Mouse (Mus musculus) gastrocnemius, adult 2 months (tissue): Measurements from ENCODE around the gene Kalrn. TPM values are rescaled to one million over a fixed set of nuclear protein-coding genes. Genes with fewer than 3 reads are reported as not detected.
A peak's percentile ranks its signal among the peaks of the same experiment; 100 is the strongest.

Experiments used
- DNase-seq: peaks from one replicate; pipeline ENCODE4 v3.0.0; 2022
- H3K27ac ChIP-seq: fragments of 200-600 bp; 2 replicates; pipeline ENCODE4 v1.8.1; 2022; ENCODE audit warnings: mild to moderate bottlenecking
- H3K4me3 ChIP-seq: fragments of 200-600 bp; 2 replicates; pipeline ENCODE4 v1.8.1; 2022; ENCODE audit warnings: mild to moderate bottlenecking, moderate library complexity
- CTCF ChIP-seq: fragments of 200-600 bp; IDR thresholded peaks from 2 replicates; pipeline ENCODE4 v1.8.1; 2022; ENCODE audit warnings: antibody characterized with exemption, mild to moderate bottlenecking, moderate library complexity
- intact Hi-C: fragments of 180-260 bp; cut with DNase I; formaldehyde crosslinking; loops from one replicate; pipeline ENCODE4 v1.15.1; 2025
- total RNA-seq, 2 experiments: library from RNA; stranded (reverse); gene quantifications; 2 replicates each; pipeline ENCODE4 v1.2.3; 2021

Kalrn gene
- total RNA-seq, 2 experiments from 2014 or later, result 21.8 to 28.3 TPM

GRCm38 (mm10) chr16:34395221-34395811 lies 178.0 kb downstream of the Kalrn start:
- Histone ChIP-seq H3K4me3 (no peak overlapping the region), H3K27ac (peak overlapping the region; percentile 28; the same call in 1 of the 2 replicates)
- intact Hi-C loops, result no loop called here
- DNase-seq, result peak; percentile 32
- TF ChIP-seq CTCF, result no peak

GRCm38 (mm10) chr16:34389520-34390271 lies 183.6 kb downstream of the Kalrn start:
- Histone ChIP-seq H3K27ac (no peak overlapping the region), H3K4me3 (no peak overlapping the region)
- TF ChIP-seq CTCF, result no peak
- intact Hi-C loops, result no loop called here
- no peak for DNase-seq

DNA sequence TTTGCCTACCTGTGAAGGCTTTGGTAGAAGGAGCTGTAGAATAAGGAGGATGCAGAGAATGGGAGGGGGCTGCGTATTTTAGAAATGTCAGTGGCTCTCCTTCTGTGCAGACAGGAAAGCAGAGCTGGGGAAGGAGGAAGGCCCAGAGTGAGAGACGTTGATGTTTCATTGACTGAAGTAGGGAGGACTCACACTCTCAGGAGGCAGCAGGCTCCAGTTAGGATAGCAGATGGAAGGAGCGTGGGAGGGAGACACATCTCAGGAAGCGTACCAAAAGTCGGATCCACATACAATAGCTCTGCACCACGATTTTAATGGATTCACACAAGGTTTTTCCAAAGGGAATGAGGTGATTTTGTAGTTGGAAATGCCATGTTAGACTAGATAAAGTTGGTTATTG lies 184.5 kb downstream of the Kalrn start:
- intact Hi-C loops, result no loop called here
- no peak for TF ChIP-seq CTCF
- Histone ChIP-seq H3K27ac (no peak overlapping the region), H3K4me3 (no peak overlapping the region)
- DNase-seq, result no peak

GRCm38 (mm10) chr16:34385065-34385464 lies 188.3 kb downstream of the Kalrn start:
- no peak for DNase-seq
- intact Hi-C loops, result no loop called here
- Histone ChIP-seq H3K4me3 (no peak overlapping the region), H3K27ac (no peak overlapping the region)
- TF ChIP-seq CTCF, result 0 out of 2 replicates have a peak, but pooled peaks have one; percentile 3

DNA sequence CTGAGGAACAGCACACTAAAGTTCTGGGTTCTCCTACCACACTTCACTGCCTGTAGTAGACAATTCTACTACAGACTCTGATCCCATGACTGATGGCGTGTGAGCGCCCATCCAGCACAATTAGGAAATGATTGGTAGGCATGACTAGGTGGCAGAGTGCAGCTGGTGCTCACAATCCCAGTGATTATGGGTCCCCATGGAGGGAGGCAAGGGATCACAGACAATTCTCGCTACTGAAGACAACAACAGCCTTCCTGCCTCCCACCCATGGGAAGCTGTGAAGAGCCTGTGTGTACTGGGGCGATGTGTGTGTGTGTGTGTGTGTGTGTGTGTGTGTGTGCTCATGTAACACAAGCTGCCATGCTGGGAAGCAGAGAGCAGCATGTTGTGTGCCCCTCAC lies 190.3 kb downstream of the Kalrn start:
- intact Hi-C loops, result no loop called here
- Histone ChIP-seq H3K27ac (no peak overlapping the region), H3K4me3 (no peak overlapping the region)
- TF ChIP-seq CTCF, result no peak
- DNase-seq, result no peak

DNA sequence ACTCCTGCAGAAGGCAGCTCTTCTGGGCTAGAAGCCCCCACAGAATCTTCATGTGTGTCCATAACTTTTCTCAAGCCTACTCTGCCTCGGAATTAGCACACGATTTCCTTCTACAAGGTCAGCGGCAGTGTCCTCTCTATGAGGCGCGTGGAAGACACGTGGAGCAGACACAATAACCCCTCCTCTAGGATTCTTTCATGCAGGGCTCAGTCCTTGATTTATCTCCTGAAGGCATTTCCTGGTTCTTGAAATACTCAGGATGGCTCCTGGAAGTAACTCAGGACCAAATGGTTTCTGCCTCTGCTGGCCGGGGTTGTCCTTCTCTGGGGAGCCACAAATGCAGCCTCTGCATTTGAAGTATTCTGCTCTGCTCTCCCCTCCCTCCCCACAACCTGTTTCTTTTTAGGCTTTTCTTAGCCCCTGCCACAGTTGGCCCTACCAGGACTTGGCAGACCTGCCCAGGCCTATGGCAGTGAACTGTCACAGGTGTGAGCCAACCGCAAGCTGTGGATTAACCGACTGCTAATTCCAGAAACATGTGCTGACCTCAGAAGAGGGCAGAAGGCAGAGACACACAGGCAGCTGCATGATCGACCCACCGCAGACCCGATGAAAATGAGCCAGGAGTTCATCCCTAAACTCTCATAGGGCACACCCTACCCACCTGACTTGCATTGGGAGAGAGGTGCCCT lies 197.0 kb downstream of the Kalrn start:
- peak overlapping the region; percentile 56 for H3K27ac ChIP-seq
- DNase-seq, result no peak
- no peak for TF ChIP-seq CTCF
- intact Hi-C loops, result no loop called here
- no peak overlapping the region for H3K4me3 ChIP-seq

- TF ChIP-seq CTCF, result peak; percentile 22; the same call in 1 of the 2 replicates
- no peak overlapping the region for H3K4me3 ChIP-seq
- H3K27ac ChIP-seq, result no peak overlapping the region
- intact Hi-C loops, result loop anchor here (5.0 kb wide), 1 partner anchor 119 kb away; no protein-coding TSS in a partner anchor
- no peak for DNase-seq
Observed at GRCm38 (mm10) chr16:34373519-34373918, 199.8 kb downstream of the Kalrn start.

DNA sequence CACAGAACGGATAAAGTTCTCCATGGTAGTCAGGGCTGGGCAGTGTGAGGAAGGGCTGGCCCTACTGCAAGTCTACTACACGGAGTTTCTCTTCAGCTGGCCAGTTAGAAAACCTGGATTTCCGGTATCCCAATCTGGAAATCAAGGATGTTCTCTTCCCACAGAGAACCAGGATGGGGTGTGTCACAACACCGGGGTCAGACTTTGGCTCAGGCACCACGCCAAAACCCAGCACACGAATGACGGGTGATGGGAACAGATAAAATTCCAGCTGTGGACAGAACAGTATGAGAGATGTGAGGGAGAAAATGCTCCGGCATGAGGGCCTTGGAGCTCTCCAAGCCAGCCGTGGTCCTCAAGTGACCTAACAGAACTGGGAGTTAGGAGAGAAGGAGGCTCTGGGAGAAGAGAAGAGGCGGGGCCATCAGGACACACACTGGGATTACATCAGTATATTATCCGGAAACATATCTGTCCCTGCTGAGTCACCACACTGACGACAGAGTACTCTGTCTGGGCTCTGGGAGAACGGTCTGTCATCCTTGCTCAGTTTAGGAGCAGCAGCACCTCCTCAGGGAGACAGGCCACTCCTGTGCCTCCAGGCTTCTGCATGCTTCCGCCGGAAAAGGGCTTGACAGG lies 201.1 kb downstream of the Kalrn start:
- intact Hi-C loops, result loop anchor here (5.0 kb wide), 1 partner anchor 120 kb away; no protein-coding TSS in a partner anchor
- Histone ChIP-seq H3K27ac (peak overlapping the region; percentile 64), H3K4me3 (peak overlapping the region; percentile 40)
- TF ChIP-seq CTCF, result no peak
- peak; percentile 59 for DNase-seq

- intact Hi-C loops, result no loop called here
- H3K4me3 ChIP-seq, result no peak overlapping the region
- no peak for DNase-seq
- peak overlapping the region; percentile 63 for H3K27ac ChIP-seq
- no peak for TF ChIP-seq CTCF
Observed at GRCm38 (mm10) chr16:34359206-34359605, 214.1 kb downstream of the Kalrn start.

DNA sequence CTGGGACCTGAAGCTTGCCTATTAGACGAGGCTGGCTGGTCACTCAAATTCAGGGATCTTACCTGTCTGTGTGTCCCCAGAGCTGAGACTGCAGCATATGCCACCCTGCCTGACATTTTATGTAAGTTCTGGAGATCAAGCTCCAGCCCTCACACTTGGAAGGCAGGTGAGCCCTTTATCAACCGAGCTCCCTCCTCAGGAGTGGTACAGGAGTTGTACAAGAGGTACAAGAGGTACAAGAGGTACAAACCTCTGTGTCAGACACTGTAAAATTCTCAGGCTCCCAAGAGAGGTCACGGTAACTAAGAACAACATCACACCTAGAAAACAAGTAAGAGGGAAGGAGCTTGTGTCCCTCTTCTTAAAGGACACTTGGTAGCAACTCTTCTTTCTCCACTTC lies 217.8 kb downstream of the Kalrn start:
- intact Hi-C loops, result no loop called here
- TF ChIP-seq CTCF, result no peak
- H3K27ac ChIP-seq, result no peak overlapping the region
- DNase-seq, result no peak
- no peak overlapping the region for H3K4me3 ChIP-seq

DNA sequence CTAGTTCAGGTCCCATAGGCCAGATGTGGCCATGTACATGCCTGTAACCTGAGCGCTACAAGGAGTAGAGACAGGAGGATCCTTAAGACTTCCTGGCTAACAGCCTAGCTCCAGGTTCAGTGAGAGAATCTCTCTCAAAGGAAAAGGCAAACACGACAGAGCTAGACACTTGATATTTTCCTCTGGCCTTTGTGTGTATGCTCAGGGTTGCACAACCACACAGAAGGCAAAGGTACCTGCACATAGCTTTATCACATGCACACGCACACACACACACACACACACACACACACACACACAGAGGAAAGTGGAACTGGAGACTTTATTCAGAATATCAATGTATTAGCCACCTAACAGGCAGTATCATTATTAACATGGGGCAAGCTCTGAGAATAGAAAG lies 219.3 kb downstream of the Kalrn start:
- no peak for DNase-seq
- H3K4me3 ChIP-seq, result no peak overlapping the region
- H3K27ac ChIP-seq, result 0 out of 2 replicates have a peak overlapping the region, but pooled peaks have one; percentile 31
- TF ChIP-seq CTCF, result no peak
- intact Hi-C loops, result no loop called here

GRCm38 (mm10) chr16:34352747-34353146 lies 220.6 kb downstream of the Kalrn start:
- no peak for TF ChIP-seq CTCF
- peak overlapping the region; percentile 82 for H3K27ac ChIP-seq
- intact Hi-C loops, result no loop called here
- DNase-seq, result peak; percentile 60
- no peak overlapping the region for H3K4me3 ChIP-seq
